Mouse (Mus musculus) forebrain, embryonic 14.5 days (tissue): ENCODE data around the gene Myl6b. TPM values are rescaled to one million over a fixed set of nuclear protein-coding genes. Genes with fewer than 3 reads are reported as not detected.
A peak's percentile ranks its signal among the peaks of the same experiment; 100 is the strongest.

ENCODE experiments used
- ATAC-seq: fragments of 200-750 bp; cut with Nextera tagmentation; 2 replicates; pipeline ENCODE4 v1.8.0; 2017; ENCODE audit warnings: mild to moderate bottlenecking, moderate library complexity
- DNase-seq: peaks from one replicate; pipeline ENCODE4 v3.0.0-alpha.2; 2015; ENCODE audit warnings: low spot score
- H3K27ac ChIP-seq: fragments of 300-500 bp; sonication (generic); 2 replicates; pipeline ENCODE4 v1.5.1; 2014; ENCODE audit warnings: low read depth, mild to moderate bottlenecking, control low read depth, low read length, moderate library complexity
- H3K27me3 ChIP-seq: fragments of 300-500 bp; sonication (generic); replicated peaks from 2 replicates; pipeline ENCODE4 v1.6.1; 2014; ENCODE audit warnings: low read length, control low read depth, mixed read lengths; ENCODE audit not compliant: control insufficient read depth, insufficient read depth
- H3K36me3 ChIP-seq: fragments of 300-500 bp; sonication (generic); 2 replicates; pipeline ENCODE4 v1.6.1; 2014; ENCODE audit warnings: low read length, control low read depth; ENCODE audit not compliant: control insufficient read depth, insufficient read depth
- H3K4me1 ChIP-seq: fragments of 300-500 bp; sonication (generic); 2 replicates; pipeline ENCODE4 v1.6.1; 2014; ENCODE audit warnings: antibody characterized with exemption, low read length, control low read depth; ENCODE audit not compliant: control insufficient read depth, insufficient read depth
- H3K4me2 ChIP-seq: fragments of 300-500 bp; sonication (generic); 2 replicates; pipeline ENCODE4 v1.6.1; 2014; ENCODE audit warnings: mild to moderate bottlenecking, control low read depth, low read length
- H3K4me3 ChIP-seq: fragments of 300-500 bp; sonication (generic); 2 replicates; pipeline ENCODE4 v1.5.1; 2014; ENCODE audit warnings: low read depth, low read length, control low read depth
- H3K9ac ChIP-seq: fragments of 300-500 bp; sonication (generic); 2 replicates; pipeline ENCODE4 v1.6.1; 2014; ENCODE audit warnings: mild to moderate bottlenecking, low read length, control low read depth, moderate library complexity
- H3K9me3 ChIP-seq: fragments of 300-500 bp; sonication (generic); replicated peaks from 2 replicates; pipeline ENCODE4 v1.6.1; 2016; ENCODE audit warnings: low read length, control low read depth, mixed read lengths; ENCODE audit not compliant: control insufficient read depth
- WGBS: fragments of 180-500 bp; shearing (Covaris S2); extraction: QIAGEN DNeasy Blood & Tissue Kit; methylation state at CpG from one replicate; pipeline ENCODE4 v1.1.7; 2014; 5-methylcytosine and 5-hydroxymethylcytosine counted together
- polyA plus RNA-seq: library from polyadenylated mRNA; unstranded; fragments of >200 nt; fragmentation: Nextera tagmentation; extraction: Ambion mirVana; gene quantifications from 2 replicates; pipeline ENCODE4 v1.2.1, GENCODE M21; 2014

Myl6b gene
- polyA plus RNA-seq, 1 experiment from 2014 or later, result 4.6 TPM

DNA sequence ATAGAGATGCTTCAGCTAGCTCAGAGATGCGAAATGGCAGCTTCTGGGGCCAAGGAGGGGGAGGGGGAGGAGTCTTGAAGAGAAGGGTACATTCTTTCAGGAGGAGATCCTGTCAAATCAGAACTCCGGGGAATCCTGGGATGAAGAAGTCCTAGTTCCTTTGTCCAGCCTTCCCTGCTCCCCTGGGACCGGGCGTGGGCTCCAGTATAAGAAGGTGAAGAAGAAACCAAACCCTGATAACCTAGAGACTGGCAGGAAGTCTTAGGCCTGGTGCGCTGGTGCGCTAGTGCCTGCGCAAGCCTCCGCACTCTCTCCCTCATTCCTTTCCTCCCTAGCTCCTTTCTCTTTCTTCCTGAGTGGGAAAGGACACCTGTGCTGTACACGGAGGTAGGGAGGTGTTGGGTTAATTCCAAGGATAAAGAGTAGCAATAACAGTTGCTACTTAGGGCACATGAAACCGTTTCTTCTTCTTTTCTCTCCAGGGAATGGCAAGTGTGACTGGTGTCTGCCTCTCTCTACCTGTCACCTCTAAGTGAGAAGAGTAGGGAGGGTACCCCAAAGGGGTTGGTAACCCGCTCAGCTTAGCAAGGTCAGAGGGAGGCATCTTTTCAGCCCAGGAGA lies 25.7 kb upstream of the Myl6b start:
- H3K9ac ChIP-seq, result peak overlapping the region; percentile 71
- no peaks in the 10 kb centered on the region for H3K9me3 ChIP-seq
- H3K36me3 ChIP-seq, result no peaks in the 10 kb centered on the region
- H3K4me3 ChIP-seq, result peak overlapping the region; percentile 64
- H3K4me2 ChIP-seq, result peak overlapping the region; percentile 100
- ATAC-seq (no peak), DNase-seq (no peak)
- peaks cover 7% of the 10 kb centered on the region; the same call in 1 of the 2 replicates for H3K4me1 ChIP-seq
- H3K27ac ChIP-seq, result no peak overlapping the region
- H3K27me3 ChIP-seq, result 0 out of 2 replicates have a peak, but pooled peaks cover 7% of the 10 kb centered on the region
- WGBS, result 7% methylated on average over 11 of the region's 11 CpGs

- no peak overlapping the region for H3K4me2 ChIP-seq
- H3K27ac ChIP-seq, result no peak overlapping the region
- no peak overlapping the region for H3K9ac ChIP-seq
- H3K4me3 ChIP-seq, result no peak overlapping the region
- ATAC-seq, result no peak
- H3K9me3 ChIP-seq, result no peaks in the 10 kb centered on the region
- no peak for DNase-seq
- 0 out of 2 replicates have a peak, but pooled peaks cover 7% of the 10 kb centered on the region for H3K27me3 ChIP-seq
- WGBS, result 81% methylated on average over 6 of the region's 6 CpGs
- no peaks in the 10 kb centered on the region for H3K36me3 ChIP-seq
- peaks cover 7% of the 10 kb centered on the region; the same call in 1 of the 2 replicates for H3K4me1 ChIP-seq
Observed at GRCm38 (mm10) chr10:128522351-128522750, 23.9 kb upstream of the Myl6b start.

- Histone ChIP-seq H3K9me3 (no peaks in the 10 kb centered on the region), H3K4me3 (no peak overlapping the region), H3K36me3 (no peaks in the 10 kb centered on the region), H3K4me1 (no peaks in the 10 kb centered on the region), H3K9ac (no peak overlapping the region), H3K27ac (no peak overlapping the region), H3K4me2 (no peak overlapping the region), H3K27me3 (peaks cover 9% of the 10 kb centered on the region; the same call in 1 of the 2 replicates)
- 86% methylated on average over 16 of the region's 16 CpGs for WGBS
- no peak for DNase-seq
- no peak for ATAC-seq
Observed at GRCm38 (mm10) chr10:128520591-128520990, 22.1 kb upstream of the Myl6b start.

DNA sequence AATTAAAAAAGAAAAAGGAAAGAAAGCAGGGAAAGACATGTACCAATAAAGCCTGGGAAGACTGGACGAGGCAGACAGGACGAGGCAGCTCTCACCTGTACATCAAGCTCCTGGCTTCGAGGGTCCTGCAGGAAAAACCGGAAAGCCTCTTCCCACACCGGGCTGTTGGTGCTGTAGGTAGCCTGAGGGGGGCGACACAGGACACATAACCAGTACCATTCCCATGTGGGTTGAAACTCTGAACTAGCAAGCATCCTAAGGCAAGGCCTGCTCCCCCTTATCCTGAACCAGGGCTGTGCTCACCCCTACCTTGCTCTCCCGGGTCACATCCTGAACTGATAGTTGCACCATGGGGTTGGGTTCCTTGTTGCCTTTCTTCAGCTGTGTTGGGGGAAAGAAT lies 20.3 kb upstream of the Myl6b start:
- H3K4me3 ChIP-seq, result no peak overlapping the region
- no peak for ATAC-seq
- H3K27ac ChIP-seq, result no peak overlapping the region
- peaks cover 3% of the 10 kb centered on the region; the same call in 1 of the 2 replicates for H3K36me3 ChIP-seq
- H3K9ac ChIP-seq, result no peak overlapping the region
- peak; percentile 32 for DNase-seq
- H3K9me3 ChIP-seq, result no peaks in the 10 kb centered on the region
- 71% methylated on average over 7 of the region's 7 CpGs for WGBS
- no peaks in the 10 kb centered on the region for H3K4me1 ChIP-seq
- peaks cover 5% of the 10 kb centered on the region; the same call in 1 of the 2 replicates for H3K27me3 ChIP-seq
- no peak overlapping the region for H3K4me2 ChIP-seq

- no peaks in the 10 kb centered on the region for H3K9me3 ChIP-seq
- DNase-seq (no peak), ATAC-seq (no peak)
- H3K27ac ChIP-seq, result no peak overlapping the region
- H3K4me3 ChIP-seq, result no peak overlapping the region
- WGBS, result 21% methylated on average over 6 of the region's 6 CpGs
- H3K27me3 ChIP-seq, result peaks cover 5% of the 10 kb centered on the region; the same call in 1 of the 2 replicates
- H3K9ac ChIP-seq, result no peak overlapping the region
- H3K4me2 ChIP-seq, result no peak overlapping the region
- no peaks in the 10 kb centered on the region for H3K4me1 ChIP-seq
- peaks cover 4% of the 10 kb centered on the region; the same call in 1 of the 2 replicates for H3K36me3 ChIP-seq
Observed at GRCm38 (mm10) chr10:128516677-128517076, 18.2 kb upstream of the Myl6b start.

- Histone ChIP-seq H3K4me2 (no peak overlapping the region), H3K36me3 (peaks cover 4% of the 10 kb centered on the region; the same call in 1 of the 2 replicates), H3K27me3 (peaks cover 5% of the 10 kb centered on the region; the same call in 1 of the 2 replicates), H3K9me3 (no peaks in the 10 kb centered on the region), H3K4me3 (no peak overlapping the region), H3K27ac (no peak overlapping the region), H3K9ac (no peak overlapping the region), H3K4me1 (no peaks in the 10 kb centered on the region)
- 12% methylated on average over 20 of the region's 20 CpGs for WGBS
- ATAC-seq, result no peak
- no peak for DNase-seq
Observed at GRCm38 (mm10) chr10:128516029-128516428, 17.5 kb upstream of the Myl6b start.

GRCm38 (mm10) chr10:128515044-128515443 lies 16.6 kb upstream of the Myl6b start:
- peaks cover 5% of the 10 kb centered on the region; the same call in 1 of the 2 replicates for H3K27me3 ChIP-seq
- H3K4me1 ChIP-seq, result no peaks in the 10 kb centered on the region
- no peak overlapping the region for H3K27ac ChIP-seq
- 86% methylated on average over 4 of the region's 4 CpGs for WGBS
- DNase-seq (no peak), ATAC-seq (no peak)
- peaks cover 4% of the 10 kb centered on the region; the same call in 1 of the 2 replicates for H3K36me3 ChIP-seq
- no peak overlapping the region for H3K4me2 ChIP-seq
- no peak overlapping the region for H3K9ac ChIP-seq
- no peaks in the 10 kb centered on the region for H3K9me3 ChIP-seq
- H3K4me3 ChIP-seq, result no peak overlapping the region

- DNase-seq, result no peak
- no peak overlapping the region for H3K4me2 ChIP-seq
- peaks cover 5% of the 10 kb centered on the region; the same call in 1 of the 2 replicates for H3K27me3 ChIP-seq
- no peak for ATAC-seq
- H3K4me3 ChIP-seq, result no peak overlapping the region
- no peaks in the 10 kb centered on the region for H3K4me1 ChIP-seq
- no peaks in the 10 kb centered on the region for H3K9me3 ChIP-seq
- no peak overlapping the region for H3K9ac ChIP-seq
- H3K36me3 ChIP-seq, result peaks cover 4% of the 10 kb centered on the region; the same call in 1 of the 2 replicates
- WGBS, result 78% methylated on average over 12 of the region's 12 CpGs
- H3K27ac ChIP-seq, result no peak overlapping the region
Observed at GRCm38 (mm10) chr10:128511761-128512160, 13.3 kb upstream of the Myl6b start.

DNA sequence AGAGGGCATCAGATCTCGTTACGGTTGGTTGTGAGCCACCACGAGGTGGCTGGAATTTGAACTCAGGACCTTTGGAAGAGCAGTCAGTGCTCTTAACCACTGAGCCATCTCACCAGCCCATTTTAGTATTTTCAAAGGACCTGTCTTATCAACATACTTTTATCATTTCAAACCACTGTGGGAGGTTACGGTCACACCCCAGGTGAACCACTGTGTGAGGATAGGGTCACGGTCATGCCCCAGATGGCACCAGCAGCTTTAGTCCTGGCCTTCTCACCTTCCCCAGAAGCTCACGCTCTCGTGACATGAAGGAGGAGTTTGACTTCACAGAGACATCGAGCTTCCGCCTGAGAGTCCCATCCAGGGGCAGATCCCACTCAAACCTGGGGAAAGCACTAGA lies 12.7 kb upstream of the Myl6b start:
- Histone ChIP-seq H3K4me1 (no peaks in the 10 kb centered on the region), H3K9ac (no peak overlapping the region), H3K27me3 (peaks cover 5% of the 10 kb centered on the region; the same call in 1 of the 2 replicates), H3K27ac (no peak overlapping the region), H3K4me2 (no peak overlapping the region), H3K36me3 (peaks cover 4% of the 10 kb centered on the region; the same call in 1 of the 2 replicates), H3K9me3 (no peaks in the 10 kb centered on the region), H3K4me3 (no peak overlapping the region)
- DNase-seq, result no peak
- ATAC-seq, result no peak
- 96% methylated on average over 9 of the region's 9 CpGs for WGBS
